Mouse (Mus musculus) forebrain, embryonic 11.5 days (tissue): Measurements from ENCODE around the gene Ints11. TPM values are rescaled to one million over a fixed set of nuclear protein-coding genes. Genes with fewer than 3 reads are reported as not detected.

ENCODE experiments used
- ATAC-seq: fragments of 200-750 bp; cut with Nextera tagmentation; replicated peaks from 2 replicates; pipeline ENCODE4 v1.8.0; 2017; ENCODE audit warnings: moderate TSS enrichment; ENCODE audit not compliant: low FRiP score
- DNase-seq: peaks from one replicate; pipeline ENCODE4 v3.0.0-alpha.2; 2017; ENCODE audit warnings: low spot score
- H3K27ac ChIP-seq: fragments of 300-500 bp; sonication (generic); 2 replicates; pipeline ENCODE4 v1.5.1; 2014; ENCODE audit warnings: low read depth, low read length
- H3K27me3 ChIP-seq: fragments of 300-500 bp; sonication (generic); 2 replicates; pipeline ENCODE4 v1.6.1; 2014; ENCODE audit warnings: mild to moderate bottlenecking, low read length, mixed read lengths; ENCODE audit not compliant: control insufficient read depth, insufficient read depth
- H3K36me3 ChIP-seq: fragments of 300-500 bp; sonication (generic); 2 replicates; pipeline ENCODE4 v1.6.1; 2014; ENCODE audit warnings: mild to moderate bottlenecking, low read length, moderate library complexity, mixed read lengths; ENCODE audit not compliant: control insufficient read depth, insufficient read depth
- H3K4me1 ChIP-seq: fragments of 300-500 bp; sonication (generic); replicated peaks from 2 replicates; pipeline ENCODE4 v1.6.1; 2014; ENCODE audit warnings: low read length, mixed read lengths; ENCODE audit not compliant: control insufficient read depth, insufficient read depth
- H3K4me2 ChIP-seq: fragments of 300-500 bp; sonication (generic); 2 replicates; pipeline ENCODE4 v1.6.1; 2014; ENCODE audit warnings: low read depth, mild to moderate bottlenecking, low read length, moderate library complexity, mixed read lengths; ENCODE audit not compliant: severe bottlenecking
- H3K4me3 ChIP-seq: fragments of 300-500 bp; sonication (generic); 2 replicates; pipeline ENCODE4 v1.5.1; 2014; ENCODE audit warnings: low read depth, low read length
- H3K9ac ChIP-seq: fragments of 300-500 bp; sonication (generic); 2 replicates; pipeline ENCODE4 v1.6.1; 2014; ENCODE audit warnings: low read length
- H3K9me3 ChIP-seq: fragments of 300-500 bp; sonication (generic); 2 replicates; pipeline ENCODE4 v1.6.1; 2016; ENCODE audit warnings: low read length, mixed read lengths; ENCODE audit not compliant: control insufficient read depth
- WGBS: fragments of 180-500 bp; shearing (Covaris S2); extraction: QIAGEN DNeasy Blood & Tissue Kit; methylation state at CpG from one replicate; pipeline ENCODE4 v1.1.7; 2014; 5-methylcytosine and 5-hydroxymethylcytosine counted together
- polyA plus RNA-seq: library from polyadenylated mRNA; unstranded; fragments of >200 nt; fragmentation: Nextera tagmentation; extraction: Ambion mirVana; gene quantifications from 2 replicates; pipeline ENCODE4 v1.2.1, GENCODE M21; 2014

Ints11 gene
- 108 and 117 TPM in 2 replicates for polyA plus RNA-seq

GRCm38 (mm10) chr4:155869317-155870033 is at the start of gene Ints11, which contains the start of gene Cptp:
TSS of gene Ints11 (plus strand) at chr4:155869546.
TSS of gene Cptp (minus strand) at chr4:155869440.
- Histone ChIP-seq H3K36me3 (no peaks in the 10 kb centered on the region; the same call in 1 of the 2 replicates), H3K9ac (peak within 1 kb of the TSS; percentile 84), H3K4me3 (peak within 1 kb of the TSS; percentile 82), H3K27me3 (no peaks in the 10 kb centered on the region), H3K9me3 (no peaks in the 10 kb centered on the region), H3K4me2 (peak within 1 kb of the TSS; percentile 90), H3K4me1 (peaks cover 6% of the 10 kb centered on the region; the same call in 1 of the 2 replicates), H3K27ac (0 out of 2 replicates have a peak within 1 kb of the TSS, but pooled peaks have one; percentile 12)
- peak; percentile 96 for ATAC-seq
- DNase-seq = peak; percentile 98
- under 1% methylated on average over 63 of the region's 63 CpGs for WGBS

DNA sequence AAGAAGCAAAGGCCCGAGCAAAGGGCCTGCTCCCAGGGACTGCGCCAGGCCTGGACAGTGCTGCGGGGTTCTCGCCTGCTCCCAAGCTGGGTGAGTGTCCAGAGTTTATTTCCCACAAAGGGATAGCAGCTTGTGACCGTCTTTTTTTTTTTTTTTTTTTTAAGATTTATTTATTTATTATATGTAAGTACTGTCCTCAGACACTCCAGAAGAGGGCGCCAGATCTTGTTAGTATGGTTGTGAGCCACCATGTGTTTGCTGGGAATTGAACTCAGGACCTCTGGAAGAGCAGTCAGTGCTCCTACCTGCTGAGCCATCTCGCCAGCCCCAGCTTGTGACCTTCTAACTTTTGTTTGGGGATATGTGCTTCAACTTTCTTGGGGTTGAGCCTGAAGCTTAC is 48.3 kb upstream of the Ints11 start:
- no peak for ATAC-seq
- WGBS = 87% methylated on average over 7 of the region's 7 CpGs
- no peak overlapping the region for H3K4me3 ChIP-seq
- no peak overlapping the region for H3K9ac ChIP-seq
- H3K4me2 ChIP-seq = no peak overlapping the region
- no peak for DNase-seq
- H3K27ac ChIP-seq = no peak overlapping the region
- no peaks in the 10 kb centered on the region for H3K4me1 ChIP-seq
- no peaks in the 10 kb centered on the region for H3K27me3 ChIP-seq
- H3K9me3 ChIP-seq = no peaks in the 10 kb centered on the region
- peaks cover 43% of the 10 kb centered on the region for H3K36me3 ChIP-seq

- H3K27ac ChIP-seq = no peak overlapping the region
- no peaks in the 10 kb centered on the region for H3K9me3 ChIP-seq
- no peak overlapping the region for H3K4me3 ChIP-seq
- 96% methylated on average over 16 of the region's 16 CpGs for WGBS
- H3K9ac ChIP-seq = no peak overlapping the region
- H3K4me2 ChIP-seq = no peak overlapping the region
- DNase-seq = no peak
- no peaks in the 10 kb centered on the region for H3K4me1 ChIP-seq
- no peak for ATAC-seq
- peaks cover 37% of the 10 kb centered on the region for H3K36me3 ChIP-seq
- H3K27me3 ChIP-seq = no peaks in the 10 kb centered on the region
These were observed 45.9 kb upstream of the Ints11 start for GRCm38 (mm10) chr4:155823443-155823842.

- H3K9me3 ChIP-seq = no peaks in the 10 kb centered on the region
- H3K27ac ChIP-seq = no peak overlapping the region
- no peak overlapping the region for H3K4me3 ChIP-seq
- DNase-seq (no peak), ATAC-seq (no peak)
- peaks cover 11% of the 10 kb centered on the region; the same call in 1 of the 2 replicates for H3K36me3 ChIP-seq
- no peaks in the 10 kb centered on the region for H3K27me3 ChIP-seq
- no peak overlapping the region for H3K4me2 ChIP-seq
- H3K9ac ChIP-seq = no peak overlapping the region
- 95% methylated on average over 4 of the region's 4 CpGs for WGBS
- peaks cover 12% of the 10 kb centered on the region for H3K4me1 ChIP-seq
These were observed 39.5 kb upstream of the Ints11 start for GRCm38 (mm10) chr4:155829866-155830265.

- 57% methylated on average over 8 of the region's 8 CpGs for WGBS
- Histone ChIP-seq H3K4me1 (peaks cover 12% of the 10 kb centered on the region), H3K4me2 (peak overlapping the region; percentile 97; the same call in 1 of the 2 replicates), H3K36me3 (peaks cover 4% of the 10 kb centered on the region; the same call in 1 of the 2 replicates), H3K27me3 (no peaks in the 10 kb centered on the region), H3K9me3 (no peaks in the 10 kb centered on the region), H3K9ac (no peak overlapping the region; the same call in 1 of the 2 replicates), H3K4me3 (peak overlapping the region; percentile 87), H3K27ac (peak overlapping the region; percentile 79; the same call in 1 of the 2 replicates)
- ATAC-seq (no peak), DNase-seq (no peak)
These were observed 38.8 kb upstream of the Ints11 start for GRCm38 (mm10) chr4:155830596-155830995.

DNA sequence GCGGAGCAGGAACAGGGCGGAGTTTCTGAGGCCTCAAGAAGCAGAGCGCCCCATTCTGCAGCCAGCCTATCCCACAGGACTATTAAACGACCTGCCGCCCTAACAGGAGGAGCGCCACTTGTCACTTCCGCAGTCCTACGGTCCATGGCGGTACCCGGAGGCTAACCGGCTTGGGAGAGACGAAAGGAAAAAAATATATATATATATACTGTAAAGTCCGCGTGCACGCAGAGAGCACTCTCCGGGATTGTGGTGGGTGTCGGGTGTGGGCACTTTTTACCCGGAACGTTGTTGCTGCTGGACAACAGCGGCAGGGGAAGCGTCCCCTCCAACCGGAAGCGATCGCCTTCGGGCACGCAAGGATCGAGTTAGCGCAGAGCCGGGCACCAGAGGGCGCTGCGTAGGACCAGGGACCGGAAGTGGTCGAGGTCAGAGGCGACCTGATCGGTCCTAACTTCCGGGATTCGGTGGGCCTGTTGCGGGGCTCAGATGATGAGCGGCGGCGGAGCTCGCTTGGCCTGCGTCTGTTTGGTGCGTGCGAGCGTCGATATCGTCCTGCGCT is 38.1 kb upstream of the Ints11 start, which contains the start of gene Aurkaip1:
TSS of gene Aurkaip1 (plus strand) at position 68 of the 562 bp plus-strand sequence.
- under 1% methylated on average over 49 of the region's 49 CpGs for WGBS
- peak within 1 kb of the TSS; percentile 97 for H3K4me2 ChIP-seq
- no peaks in the 10 kb centered on the region for H3K27me3 ChIP-seq
- H3K9me3 ChIP-seq = no peaks in the 10 kb centered on the region
- DNase-seq = peak; percentile 98
- peak within 1 kb of the TSS; percentile 88 for H3K9ac ChIP-seq
- peak within 1 kb of the TSS; percentile 79 for H3K27ac ChIP-seq
- ATAC-seq = peak; percentile 94
- peak within 1 kb of the TSS; percentile 87 for H3K4me3 ChIP-seq
- peaks cover 4% of the 10 kb centered on the region; the same call in 1 of the 2 replicates for H3K36me3 ChIP-seq
- H3K4me1 ChIP-seq = peaks cover 12% of the 10 kb centered on the region

DNA sequence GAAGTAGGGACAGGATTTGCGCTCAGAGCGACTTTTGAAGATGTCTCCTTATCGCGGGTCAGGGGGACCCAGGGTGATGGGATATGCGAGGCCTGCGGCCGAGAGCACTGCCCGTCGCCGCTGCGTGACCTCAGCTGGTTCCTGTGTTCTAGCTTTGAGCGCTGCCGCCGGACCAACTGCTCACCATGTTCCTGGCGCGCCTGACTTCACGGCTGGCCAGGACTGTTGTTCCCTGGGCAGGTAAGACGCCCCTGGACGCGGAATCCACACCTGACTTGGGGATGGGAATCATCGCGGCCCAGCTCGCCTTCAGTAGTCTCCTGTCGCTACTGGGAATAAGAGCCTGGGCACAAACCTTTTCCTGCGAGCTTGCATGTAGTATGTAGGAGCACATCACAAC is 37.5 kb upstream of the Ints11 start:
- no peak for ATAC-seq
- Histone ChIP-seq H3K9ac (peak overlapping the region; percentile 88), H3K4me3 (peak overlapping the region; percentile 87), H3K27ac (peak overlapping the region; percentile 79), H3K4me2 (peak overlapping the region; percentile 97), H3K36me3 (peaks cover 2% of the 10 kb centered on the region; the same call in 1 of the 2 replicates), H3K9me3 (no peaks in the 10 kb centered on the region), H3K4me1 (peaks cover 12% of the 10 kb centered on the region), H3K27me3 (no peaks in the 10 kb centered on the region)
- WGBS = 1% methylated on average over 25 of the region's 25 CpGs
- DNase-seq = peak; percentile 67

GRCm38 (mm10) chr4:155832321-155832720 is 37.0 kb upstream of the Ints11 start:
- no peak for DNase-seq

More at GRCm38 (mm10) chr4:155832321-155832720, 37.0 kb upstream of the Ints11 start:
- Histone ChIP-seq H3K27ac (no peak overlapping the region), H3K27me3 (no peaks in the 10 kb centered on the region), H3K4me3 (peak overlapping the region; percentile 87), H3K36me3 (no peaks in the 10 kb centered on the region; the same call in 1 of the 2 replicates), H3K4me2 (peak overlapping the region; percentile 97), H3K9ac (peak overlapping the region; percentile 88), H3K4me1 (peaks cover 12% of the 10 kb centered on the region), H3K9me3 (no peaks in the 10 kb centered on the region)
- no peak for ATAC-seq
- 56% methylated on average over 10 of the region's 10 CpGs for WGBS
